Mouse (Mus musculus): ENCODE measurements around the gene Hprt. TPM values are rescaled to one million over a fixed set of nuclear protein-coding genes. Genes with fewer than 3 reads are reported as not detected.

Hprt gene
- polyA plus RNA-seq, 1 experiment from 2014 or later = 139 TPM

DNA sequence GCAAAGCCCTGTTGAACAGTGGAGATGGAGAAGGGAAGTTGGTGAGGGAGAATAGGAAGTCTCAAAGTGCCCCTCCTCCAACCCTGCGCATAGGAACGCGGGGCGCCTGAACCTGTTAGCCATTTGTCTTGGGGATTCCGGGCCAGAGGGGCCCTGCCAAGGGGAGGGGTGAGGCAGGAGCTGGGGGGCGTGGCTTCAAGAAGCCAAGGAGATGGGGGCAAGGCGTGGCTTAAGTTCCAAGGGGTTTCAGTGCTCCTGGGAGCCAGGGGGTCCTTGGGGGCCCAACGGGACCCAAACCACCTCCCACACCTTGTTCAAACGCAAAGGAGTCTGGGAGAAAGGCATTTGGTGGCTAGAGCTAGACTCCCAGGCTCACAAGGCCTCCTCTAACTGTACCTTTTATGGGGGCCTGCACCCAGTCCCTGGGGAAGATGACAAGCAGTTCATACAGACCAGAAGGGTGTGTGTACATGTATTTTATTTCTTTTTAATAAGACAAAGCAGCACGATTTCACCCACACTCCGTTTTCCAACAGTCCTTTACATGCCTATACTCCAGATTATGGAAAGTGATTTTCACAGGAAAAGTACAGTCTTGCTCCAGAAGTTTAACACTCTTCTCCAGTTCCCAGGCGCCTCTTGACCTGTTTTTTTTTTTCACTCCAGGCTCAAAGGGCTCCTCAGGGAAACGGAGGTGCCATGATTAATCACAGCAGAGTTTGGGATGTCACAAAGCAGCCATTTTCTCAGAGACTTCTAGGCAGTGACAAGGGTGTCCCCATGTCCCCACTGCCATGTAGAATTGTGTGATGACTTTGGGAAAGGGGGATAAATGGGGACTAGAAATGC is 64.9 kb downstream of the Hprt start:
- H3K4me3 ChIP-seq (replicated peaks; ENCODE audit: low read length) = no peak overlapping the region
- H3K27ac ChIP-seq = no peak overlapping the region
- no peak overlapping the region for H3K9ac ChIP-seq
- no peak overlapping the region for H3K4me2 ChIP-seq (replicated peaks)
- peaks cover 6% of the 10 kb centered on the region; the same call in 1 of the 2 replicates for H3K27me3 ChIP-seq (ENCODE audit: control insufficient read depth, insufficient read depth, low read length)
- DNase-seq (ENCODE audit: low spot score) = no peak
- WGBS = 18% methylated on average over 12 of the region's 13 CpGs
- ATAC-seq (ENCODE audit: low FRiP score) = no peak
- no peaks in the 10 kb centered on the region for H3K36me3 ChIP-seq (replicated peaks; ENCODE audit: control insufficient read depth, insufficient read depth)
- no peaks in the 10 kb centered on the region for H3K4me1 ChIP-seq (replicated peaks; ENCODE audit: control insufficient read depth, insufficient read depth, low read length)
- no peaks in the 10 kb centered on the region for H3K9me3 ChIP-seq (ENCODE audit: control insufficient read depth, low read length)

DNA sequence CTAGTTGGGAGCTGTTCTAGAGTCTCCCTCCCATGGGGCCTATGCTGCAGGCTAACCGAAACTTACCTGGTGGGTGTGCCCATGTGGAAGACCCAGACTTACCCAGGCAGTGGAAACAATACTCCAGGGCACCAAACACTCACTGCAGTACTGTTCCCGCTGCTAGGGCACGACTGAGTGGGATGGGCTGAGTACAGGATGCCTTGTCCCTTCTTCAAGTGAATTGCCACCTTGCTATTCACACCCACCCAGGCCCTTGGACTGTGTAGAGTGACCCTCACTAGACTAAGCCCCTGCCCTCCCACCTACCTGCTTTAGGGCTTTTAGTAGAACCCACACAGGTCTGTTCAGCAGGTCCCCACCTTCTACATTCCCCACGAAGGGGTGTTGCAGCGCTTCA is 65.9 kb downstream of the Hprt start:
- no peak overlapping the region for H3K4me2 ChIP-seq (replicated peaks)
- H3K9me3 ChIP-seq (ENCODE audit: control insufficient read depth, low read length) = no peaks in the 10 kb centered on the region
- no peak overlapping the region for H3K9ac ChIP-seq
- H3K36me3 ChIP-seq (replicated peaks; ENCODE audit: control insufficient read depth, insufficient read depth) = no peaks in the 10 kb centered on the region
- ATAC-seq (ENCODE audit: low FRiP score) (no peak), DNase-seq (ENCODE audit: low spot score) (no peak)
- no peak overlapping the region for H3K27ac ChIP-seq
- 53% methylated on average over 5 of the region's 5 CpGs for WGBS
- H3K27me3 ChIP-seq (ENCODE audit: control insufficient read depth, insufficient read depth, low read length) = peaks cover 10% of the 10 kb centered on the region; the same call in 1 of the 2 replicates
- no peaks in the 10 kb centered on the region for H3K4me1 ChIP-seq (replicated peaks; ENCODE audit: control insufficient read depth, insufficient read depth, low read length)
- H3K4me3 ChIP-seq (replicated peaks; ENCODE audit: low read length) = no peak overlapping the region

DNA sequence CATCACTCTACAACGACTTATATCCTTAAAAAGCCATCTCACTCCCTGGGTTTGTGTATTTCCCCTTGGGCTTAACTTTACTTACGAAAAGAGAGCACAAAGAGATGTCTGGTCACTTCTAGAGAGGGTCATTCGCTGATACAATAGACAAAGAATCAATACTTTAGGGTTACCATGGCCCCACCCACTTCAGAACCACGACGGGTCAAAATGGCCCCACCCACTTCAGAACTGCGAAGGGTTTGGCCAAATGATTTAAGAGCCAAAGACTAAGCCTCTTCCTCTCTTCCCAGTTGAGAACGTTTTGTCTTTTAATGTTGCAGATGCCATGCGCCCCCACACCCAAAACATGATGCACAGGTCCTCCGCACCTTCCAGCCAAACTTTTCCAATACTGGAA is 67.8 kb downstream of the Hprt start:
- H3K9me3 ChIP-seq (ENCODE audit: control insufficient read depth, low read length) = no peaks in the 10 kb centered on the region
- peak overlapping the region; percentile 44 for H3K4me3 ChIP-seq (replicated peaks; ENCODE audit: low read length)
- H3K4me1 ChIP-seq (replicated peaks; ENCODE audit: control insufficient read depth, insufficient read depth, low read length) = no peaks in the 10 kb centered on the region
- no peak overlapping the region for H3K27ac ChIP-seq
- DNase-seq (ENCODE audit: low spot score) (no peak), ATAC-seq (ENCODE audit: low FRiP score) (no peak)
- H3K9ac ChIP-seq = peak overlapping the region; percentile 58; the same call in 1 of the 2 replicates
- no peaks in the 10 kb centered on the region for H3K36me3 ChIP-seq (replicated peaks; ENCODE audit: control insufficient read depth, insufficient read depth)
- peaks cover 23% of the 10 kb centered on the region for H3K27me3 ChIP-seq (ENCODE audit: control insufficient read depth, insufficient read depth, low read length)
- H3K4me2 ChIP-seq (replicated peaks) = peak overlapping the region; percentile 61
- WGBS = 15% methylated on average over 9 of the region's 9 CpGs

GRCm38 (mm10) chrX:53056627-53057026 is 68.7 kb downstream of the Hprt start:
- H3K9ac ChIP-seq = peak overlapping the region; percentile 58
- peak; percentile 48 for DNase-seq (ENCODE audit: low spot score)
- no peaks in the 10 kb centered on the region for H3K4me1 ChIP-seq (replicated peaks; ENCODE audit: control insufficient read depth, insufficient read depth, low read length)
- H3K27ac ChIP-seq = 0 out of 2 replicates have a peak overlapping the region, but pooled peaks have one; percentile 43
- no peaks in the 10 kb centered on the region for H3K36me3 ChIP-seq (replicated peaks; ENCODE audit: control insufficient read depth, insufficient read depth)
- H3K4me3 ChIP-seq (replicated peaks; ENCODE audit: low read length) = peak overlapping the region; percentile 44
- WGBS = 19% methylated on average over 32 of the region's 33 CpGs
- H3K27me3 ChIP-seq (ENCODE audit: control insufficient read depth, insufficient read depth, low read length) = peaks cover 32% of the 10 kb centered on the region
- peak overlapping the region; percentile 61 for H3K4me2 ChIP-seq (replicated peaks)
- peak; percentile 55 for ATAC-seq (ENCODE audit: low FRiP score)
- no peaks in the 10 kb centered on the region for H3K9me3 ChIP-seq (ENCODE audit: control insufficient read depth, low read length)

GRCm38 (mm10) chrX:53057054-53057759 is 69.3 kb downstream of the Hprt start:
- H3K27me3 ChIP-seq (ENCODE audit: control insufficient read depth, insufficient read depth, low read length) = peaks cover 32% of the 10 kb centered on the region
- H3K9ac ChIP-seq = peak overlapping the region; percentile 58
- peak; percentile 57 for DNase-seq (ENCODE audit: low spot score)
- H3K9me3 ChIP-seq (ENCODE audit: control insufficient read depth, low read length) = no peaks in the 10 kb centered on the region
- H3K4me1 ChIP-seq (replicated peaks; ENCODE audit: control insufficient read depth, insufficient read depth, low read length) = no peaks in the 10 kb centered on the region
- 0 out of 2 replicates have a peak overlapping the region, but pooled peaks have one; percentile 43 for H3K27ac ChIP-seq
- H3K4me3 ChIP-seq (replicated peaks; ENCODE audit: low read length) = peak overlapping the region; percentile 44
- peak; percentile 82 for ATAC-seq (ENCODE audit: low FRiP score)
- WGBS = 11% methylated on average over 42 of the region's 42 CpGs
- H3K4me2 ChIP-seq (replicated peaks) = peak overlapping the region; percentile 61
- no peaks in the 10 kb centered on the region for H3K36me3 ChIP-seq (replicated peaks; ENCODE audit: control insufficient read depth, insufficient read depth)

GRCm38 (mm10) chrX:53057760-53058090 is 69.8 kb downstream of the Hprt start:
- Histone ChIP-seq H3K9ac (no peak overlapping the region), H3K4me1 (replicated peaks; ENCODE audit: control insufficient read depth, insufficient read depth, low read length) (no peaks in the 10 kb centered on the region), H3K9me3 (ENCODE audit: control insufficient read depth, low read length) (no peaks in the 10 kb centered on the region), H3K27me3 (ENCODE audit: control insufficient read depth, insufficient read depth, low read length) (peaks cover 32% of the 10 kb centered on the region), H3K27ac (no peak overlapping the region), H3K4me2 (replicated peaks) (peak overlapping the region; percentile 61), H3K4me3 (replicated peaks; ENCODE audit: low read length) (peak overlapping the region; percentile 44; the same call in 1 of the 2 replicates), H3K36me3 (replicated peaks; ENCODE audit: control insufficient read depth, insufficient read depth) (no peaks in the 10 kb centered on the region)
- WGBS = 15% methylated on average over 6 of the region's 6 CpGs
- DNase-seq (ENCODE audit: low spot score) = no peak
- no peak for ATAC-seq (ENCODE audit: low FRiP score)

DNA sequence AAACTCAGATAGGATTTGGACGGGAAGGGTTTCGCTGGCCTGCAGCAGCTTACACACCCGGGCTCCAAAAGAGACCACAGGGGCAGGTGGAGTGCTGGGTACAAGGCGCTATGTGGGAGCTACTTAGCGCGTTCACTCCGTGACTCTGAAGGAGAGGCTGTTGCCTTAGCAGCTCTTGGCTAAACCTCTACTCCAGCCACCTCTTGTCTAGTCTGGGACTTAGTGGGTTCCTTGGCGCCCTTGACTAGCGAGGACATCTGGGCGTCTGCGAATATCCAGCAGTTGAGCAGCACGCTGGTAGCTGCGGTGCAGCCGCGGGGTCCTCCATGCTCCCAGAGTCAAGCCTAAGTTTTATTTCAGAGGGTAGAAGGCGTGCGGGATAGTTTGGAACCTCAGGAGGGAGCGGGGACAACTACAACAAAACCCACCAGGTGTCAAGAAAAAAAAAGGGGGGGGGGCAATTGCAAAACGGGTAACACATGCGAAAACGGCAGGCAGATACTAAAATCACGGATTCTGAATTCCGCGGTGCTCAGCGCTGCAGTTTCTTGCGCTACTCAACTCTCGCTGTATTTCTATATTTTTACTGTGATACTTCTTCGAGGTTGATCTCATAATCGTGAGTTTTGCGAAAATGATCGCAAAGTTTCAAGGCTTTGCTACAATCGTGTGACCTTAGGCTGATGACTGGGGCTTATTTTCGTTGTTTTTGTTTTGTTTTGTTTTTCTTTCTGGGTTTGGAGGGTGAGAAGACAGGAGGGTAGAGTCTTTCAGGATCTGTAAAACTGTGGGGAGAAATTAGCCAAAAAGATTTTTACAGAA is 70.7 kb downstream of the Hprt start:
- DNase-seq (ENCODE audit: low spot score) = no peak

DNA sequence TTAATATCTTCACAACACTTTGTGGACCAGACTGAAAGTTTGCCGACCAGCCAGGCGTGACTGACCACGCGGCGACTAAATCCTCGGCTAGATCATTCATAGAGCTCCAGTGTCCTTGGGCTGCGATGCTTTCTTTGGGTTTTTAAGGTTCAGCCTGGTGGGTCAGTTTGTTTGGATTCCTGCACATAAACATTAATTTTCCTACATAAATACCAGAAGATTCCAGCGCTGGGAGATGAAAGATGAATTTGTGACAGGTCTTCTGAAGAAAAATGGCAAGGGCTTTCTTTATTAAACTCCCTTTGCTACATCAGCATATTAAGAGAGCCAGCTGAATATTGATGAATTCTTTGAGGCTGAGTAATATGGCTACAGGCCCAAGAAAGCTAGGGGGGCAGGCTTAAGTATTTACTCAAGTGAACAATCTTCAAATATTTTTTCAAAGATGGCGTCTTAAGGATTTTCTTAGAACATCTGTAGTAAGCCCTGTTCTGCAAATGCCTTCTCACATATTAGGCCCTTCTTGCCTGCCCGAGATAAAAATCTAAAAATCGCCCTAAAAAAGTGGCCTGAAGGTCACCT is 71.6 kb downstream of the Hprt start:
- H3K27ac ChIP-seq = no peak overlapping the region
- no peak overlapping the region for H3K9ac ChIP-seq
- ATAC-seq (ENCODE audit: low FRiP score) (no peak), DNase-seq (ENCODE audit: low spot score) (no peak)
- H3K36me3 ChIP-seq (replicated peaks; ENCODE audit: control insufficient read depth, insufficient read depth) = no peaks in the 10 kb centered on the region
- 22% methylated on average over 11 of the region's 11 CpGs for WGBS
- H3K27me3 ChIP-seq (ENCODE audit: control insufficient read depth, insufficient read depth, low read length) = peaks cover 26% of the 10 kb centered on the region
- no peaks in the 10 kb centered on the region for H3K9me3 ChIP-seq (ENCODE audit: control insufficient read depth, low read length)
- H3K4me3 ChIP-seq (replicated peaks; ENCODE audit: low read length) = no peak overlapping the region
- H3K4me1 ChIP-seq (replicated peaks; ENCODE audit: control insufficient read depth, insufficient read depth, low read length) = no peaks in the 10 kb centered on the region
- no peak overlapping the region for H3K4me2 ChIP-seq (replicated peaks)

More for the DNA sequence above, 70.7 kb downstream of the Hprt start:
- Histone ChIP-seq H3K27ac (no peak overlapping the region), H3K27me3 (ENCODE audit: control insufficient read depth, insufficient read depth, low read length) (peaks cover 32% of the 10 kb centered on the region), H3K9ac (no peak overlapping the region), H3K36me3 (replicated peaks; ENCODE audit: control insufficient read depth, insufficient read depth) (no peaks in the 10 kb centered on the region), H3K9me3 (ENCODE audit: control insufficient read depth, low read length) (no peaks in the 10 kb centered on the region), H3K4me2 (replicated peaks) (peak overlapping the region; percentile 61), H3K4me3 (replicated peaks; ENCODE audit: low read length) (peak overlapping the region; percentile 5; the same call in 1 of the 2 replicates), H3K4me1 (replicated peaks; ENCODE audit: control insufficient read depth, insufficient read depth, low read length) (no peaks in the 10 kb centered on the region)
- no peak for ATAC-seq (ENCODE audit: low FRiP score)
- 17% methylated on average over 33 of the region's 33 CpGs for WGBS

All from hindbrain, embryonic 14.5 days (tissue).